Mouse (Mus musculus) forebrain, postnatal 0 days (tissue): ENCODE data around the gene Aspg. TPM values are rescaled to one million over a fixed set of nuclear protein-coding genes. Genes with fewer than 3 reads are reported as not detected.

Source experiments
- ATAC-seq: fragments of 200-750 bp; cut with Nextera tagmentation; 2 replicates; pipeline ENCODE4 v1.8.0; 2017; ENCODE audit warnings: mild to moderate bottlenecking, moderate library complexity
- DNase-seq: peaks from one replicate; pipeline ENCODE4 v3.0.0-alpha.2; 2015
- H3K27ac ChIP-seq: fragments of 300-500 bp; sonication (generic); 2 replicates; pipeline ENCODE4 v1.5.1; 2014; ENCODE audit warnings: low read depth, mild to moderate bottlenecking, antibody characterized with exemption, low read length, moderate library complexity, mixed read lengths
- H3K27me3 ChIP-seq: fragments of 300-500 bp; sonication (generic); 2 replicates; pipeline ENCODE4 v1.6.1; 2014; ENCODE audit warnings: mild to moderate bottlenecking, low read length, mixed read lengths; ENCODE audit not compliant: insufficient read depth
- H3K36me3 ChIP-seq: fragments of 300-500 bp; sonication (generic); 2 replicates; pipeline ENCODE4 v1.6.1; 2014; ENCODE audit warnings: mild to moderate bottlenecking, moderate library complexity; ENCODE audit not compliant: insufficient read depth
- H3K4me1 ChIP-seq: fragments of 300-500 bp; sonication (generic); 2 replicates; pipeline ENCODE4 v1.6.1; 2014; ENCODE audit warnings: antibody characterized with exemption; ENCODE audit not compliant: insufficient read depth
- H3K4me2 ChIP-seq: fragments of 300-500 bp; sonication (generic); 2 replicates; pipeline ENCODE4 v1.6.1; 2014; ENCODE audit warnings: low read depth, mild to moderate bottlenecking, moderate library complexity
- H3K4me3 ChIP-seq: fragments of 300-500 bp; sonication (generic); 2 replicates; pipeline ENCODE4 v1.5.1; 2014; ENCODE audit warnings: low read depth, low read length, mixed read lengths
- H3K9ac ChIP-seq: fragments of 300-500 bp; sonication (generic); 2 replicates; pipeline ENCODE4 v1.6.1; 2014; ENCODE audit warnings: mild to moderate bottlenecking
- H3K9me3 ChIP-seq: fragments of 300-500 bp; sonication (generic); 2 replicates; pipeline ENCODE4 v1.6.1; 2016; ENCODE audit warnings: low read length
- CTCF ChIP-seq: sonication (generic); IDR thresholded peaks from 2 replicates; pipeline ENCODE4 v1.5.1; 2016; ENCODE audit warnings: antibody characterized with exemption, control low read depth, low read depth
- WGBS: fragments of 180-500 bp; shearing (Covaris S2); extraction: QIAGEN DNeasy Blood & Tissue Kit; methylation state at CpG from one replicate; pipeline ENCODE4 v1.1.7; 2014; 5-methylcytosine and 5-hydroxymethylcytosine counted together
- polyA plus RNA-seq: library from polyadenylated mRNA; unstranded; fragments of >200 nt; fragmentation: Nextera tagmentation; extraction: Ambion mirVana; gene quantifications from 2 replicates; pipeline ENCODE4 v1.2.1, GENCODE M21; 2015
- total RNA-seq: library from RNA; depleted of rRNA; stranded (reverse); fragments of >200 nt; gene quantifications from 2 replicates; pipeline ENCODE4 v1.2.3, GENCODE M21; 2014

The Aspg gene
- total and polyA plus RNA-seq, 2 experiments from 2014 or later, result 0.52 to 3.9 TPM

- DNase-seq, result no peak
- Histone ChIP-seq H3K4me2 (no peak overlapping the region), H3K9ac (no peak overlapping the region), H3K4me1 (no peaks in the 10 kb centered on the region), H3K27me3 (no peaks in the 10 kb centered on the region; the same call in 1 of the 2 replicates), H3K36me3 (no peaks in the 10 kb centered on the region), H3K9me3 (no peaks in the 10 kb centered on the region), H3K27ac (no peak overlapping the region), H3K4me3 (no peak overlapping the region)
- WGBS, result 91% methylated on average over 5 of the region's 5 CpGs
- TF ChIP-seq CTCF, result no peak
- ATAC-seq, result no peak
These were observed 3.3 kb upstream of the Aspg start for GRCm38 (mm10) chr12:112103179-112103578.

GRCm38 (mm10) chr12:112104890-112105289 is 1.6 kb upstream of the Aspg start:
- Histone ChIP-seq H3K27me3 (no peaks in the 10 kb centered on the region; the same call in 1 of the 2 replicates), H3K4me2 (no peak overlapping the region), H3K9ac (no peak overlapping the region), H3K4me1 (no peaks in the 10 kb centered on the region), H3K36me3 (no peaks in the 10 kb centered on the region), H3K27ac (no peak overlapping the region), H3K9me3 (no peaks in the 10 kb centered on the region), H3K4me3 (no peak overlapping the region)
- TF ChIP-seq CTCF, result no peak
- DNase-seq (no peak), ATAC-seq (no peak)
- WGBS, result 88% methylated on average over 11 of the region's 11 CpGs

- H3K9ac ChIP-seq, result no peak overlapping the region
- no peak overlapping the region for H3K4me2 ChIP-seq
- H3K36me3 ChIP-seq, result no peaks in the 10 kb centered on the region
- DNase-seq (no peak), ATAC-seq (no peak)
- no peaks in the 10 kb centered on the region for H3K9me3 ChIP-seq
- 90% methylated on average over 8 of the region's 8 CpGs for WGBS
- no peak overlapping the region for H3K27ac ChIP-seq
- H3K4me1 ChIP-seq, result no peaks in the 10 kb centered on the region
- no peak overlapping the region for H3K4me3 ChIP-seq
- H3K27me3 ChIP-seq, result no peaks in the 10 kb centered on the region; the same call in 1 of the 2 replicates
- TF ChIP-seq CTCF, result no peak
These were observed 1.2 kb downstream of the Aspg start for GRCm38 (mm10) chr12:112107685-112108084.

GRCm38 (mm10) chr12:112108696-112109445 is 2.4 kb downstream of the Aspg start:
- DNase-seq, result no peak
- no peak for TF ChIP-seq CTCF
- WGBS, result 88% methylated on average over 11 of the region's 11 CpGs
- no peaks in the 10 kb centered on the region for H3K36me3 ChIP-seq
- H3K4me2 ChIP-seq, result no peak overlapping the region
- no peak for ATAC-seq
- H3K27me3 ChIP-seq, result no peaks in the 10 kb centered on the region; the same call in 1 of the 2 replicates
- H3K4me3 ChIP-seq, result no peak overlapping the region
- H3K27ac ChIP-seq, result no peak overlapping the region
- H3K9me3 ChIP-seq, result no peaks in the 10 kb centered on the region
- H3K4me1 ChIP-seq, result no peaks in the 10 kb centered on the region
- H3K9ac ChIP-seq, result no peak overlapping the region

GRCm38 (mm10) chr12:112109701-112110100 is 3.2 kb downstream of the Aspg start:
- DNase-seq, result no peak
- WGBS, result 84% methylated on average over 9 of the region's 9 CpGs

GRCm38 (mm10) chr12:112111323-112111722 is 4.8 kb downstream of the Aspg start:
- DNase-seq, result no peak
- H3K27me3 ChIP-seq, result no peaks in the 10 kb centered on the region; the same call in 1 of the 2 replicates
- H3K9ac ChIP-seq, result no peak overlapping the region
- H3K4me3 ChIP-seq, result no peak overlapping the region
- no peaks in the 10 kb centered on the region for H3K36me3 ChIP-seq
- H3K4me2 ChIP-seq, result no peak overlapping the region
- no peaks in the 10 kb centered on the region for H3K4me1 ChIP-seq
- 82% methylated on average over 5 of the region's 5 CpGs for WGBS
- no peak for TF ChIP-seq CTCF
- no peak for ATAC-seq
- H3K27ac ChIP-seq, result no peak overlapping the region
- no peaks in the 10 kb centered on the region for H3K9me3 ChIP-seq

More at GRCm38 (mm10) chr12:112109701-112110100, 3.2 kb downstream of the Aspg start:
- no peaks in the 10 kb centered on the region; the same call in 1 of the 2 replicates for H3K27me3 ChIP-seq
- H3K4me2 ChIP-seq, result no peak overlapping the region
- no peak overlapping the region for H3K4me3 ChIP-seq
- no peak overlapping the region for H3K27ac ChIP-seq
- ATAC-seq, result no peak
- no peaks in the 10 kb centered on the region for H3K4me1 ChIP-seq
- no peaks in the 10 kb centered on the region for H3K36me3 ChIP-seq
- TF ChIP-seq CTCF, result no peak
- H3K9ac ChIP-seq, result no peak overlapping the region
- no peaks in the 10 kb centered on the region for H3K9me3 ChIP-seq

GRCm38 (mm10) chr12:112112235-112112634 is 5.8 kb downstream of the Aspg start:
- Histone ChIP-seq H3K27ac (no peak overlapping the region), H3K27me3 (no peaks in the 10 kb centered on the region), H3K4me3 (no peak overlapping the region), H3K36me3 (no peaks in the 10 kb centered on the region), H3K9ac (no peak overlapping the region), H3K4me1 (no peaks in the 10 kb centered on the region), H3K4me2 (no peak overlapping the region), H3K9me3 (no peaks in the 10 kb centered on the region)
- WGBS, result 92% methylated on average over 6 of the region's 6 CpGs
- TF ChIP-seq CTCF, result no peak
- ATAC-seq, result no peak
- DNase-seq, result no peak
